Mouse (Mus musculus): ENCODE results near the gene Lat2. TPM values are rescaled to one million over a fixed set of nuclear protein-coding genes. Genes with fewer than 3 reads are reported as not detected.
A peak's percentile ranks its signal among the peaks of the same experiment; 100 is the strongest.

Gene Lat2
- polyA plus RNA-seq, 1 experiment from 2014 or later: 5.5 TPM

DNA sequence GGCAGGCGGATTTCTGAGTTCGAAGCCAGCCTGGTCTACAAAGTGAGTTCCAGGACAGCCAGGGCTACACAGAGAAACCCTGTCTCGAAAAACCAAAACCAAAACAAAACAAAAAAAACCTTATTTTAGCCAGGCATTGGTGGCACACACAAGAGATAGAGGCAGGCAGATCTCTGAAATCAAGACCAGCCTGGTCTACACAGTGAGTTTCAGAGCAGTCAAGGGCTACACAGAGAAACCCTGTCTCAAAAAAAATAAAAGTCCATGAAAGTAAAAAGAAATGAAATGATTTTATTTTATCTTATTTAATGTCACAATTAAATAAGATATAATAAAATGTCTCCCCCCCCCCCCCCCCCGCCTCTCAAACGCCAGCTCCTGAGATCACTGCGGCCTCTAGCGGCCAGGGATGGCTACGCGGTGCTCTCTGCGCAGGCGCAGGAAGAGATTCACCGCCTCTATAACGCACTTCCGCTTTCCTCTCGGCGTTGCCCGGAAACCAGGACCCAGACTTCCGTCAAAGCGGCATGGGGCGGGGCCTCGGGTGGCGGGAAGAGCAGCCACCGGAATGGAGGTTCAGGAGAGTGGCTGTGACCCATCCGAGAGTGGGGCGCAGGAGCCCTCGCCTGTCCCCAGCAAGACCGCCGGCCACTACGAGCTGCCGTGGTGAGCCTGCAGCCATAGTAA lies 32.5 kb downstream of the Lat2 start:
- 8% methylated on average over 29 of the region's 30 CpGs for WGBS
- Histone ChIP-seq H3K9ac (replicated peaks) (peak overlapping the region; percentile 84), H3K27me3 (no peaks in the 10 kb centered on the region), H3K4me1 (replicated peaks) (peaks cover 17% of the 10 kb centered on the region), H3K27ac (peak overlapping the region; percentile 47; the same call in 1 of the 2 replicates), H3K4me3 (replicated peaks) (peak overlapping the region; percentile 91), H3K9me3 (no peaks in the 10 kb centered on the region), H3K36me3 (peaks cover 6% of the 10 kb centered on the region), H3K4me2 (replicated peaks) (peak overlapping the region; percentile 84)
- peak; percentile 97 for ATAC-seq

DNA sequence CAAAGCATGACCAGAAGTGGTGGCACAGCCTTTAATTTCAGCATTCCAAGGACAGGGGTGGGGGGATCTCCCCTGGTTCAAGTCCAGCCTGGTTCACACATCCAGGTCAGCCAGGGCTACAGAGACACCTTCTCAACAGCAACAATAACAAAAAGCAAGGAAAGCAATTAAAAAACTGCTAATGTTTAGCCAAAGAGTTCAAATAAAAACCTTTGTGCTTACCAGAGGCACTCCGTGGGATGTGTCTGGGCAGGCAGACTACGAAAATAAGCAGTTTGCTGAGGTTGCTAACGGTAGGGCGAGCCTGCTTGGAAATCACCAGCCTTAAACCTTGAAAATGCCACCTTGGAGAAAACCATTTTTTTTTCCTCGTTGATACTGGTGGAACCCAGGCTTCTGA lies 33.7 kb downstream of the Lat2 start, which contains the start of gene Rfc2:
Gene Rfc2, plus strand, starts transcription at position 221 of the 400 bp plus-strand sequence.
- Histone ChIP-seq H3K27ac (no peak within 1 kb of the TSS), H3K27me3 (no peaks in the 10 kb centered on the region), H3K36me3 (no peaks in the 10 kb centered on the region), H3K4me3 (replicated peaks) (no peak within 1 kb of the TSS), H3K4me2 (replicated peaks) (no peak within 1 kb of the TSS), H3K9me3 (no peaks in the 10 kb centered on the region), H3K4me1 (replicated peaks) (peaks cover 17% of the 10 kb centered on the region), H3K9ac (replicated peaks) (no peak within 1 kb of the TSS)
- ATAC-seq: no peak
- WGBS: 89% methylated on average over 5 of the region's 5 CpGs

DNA sequence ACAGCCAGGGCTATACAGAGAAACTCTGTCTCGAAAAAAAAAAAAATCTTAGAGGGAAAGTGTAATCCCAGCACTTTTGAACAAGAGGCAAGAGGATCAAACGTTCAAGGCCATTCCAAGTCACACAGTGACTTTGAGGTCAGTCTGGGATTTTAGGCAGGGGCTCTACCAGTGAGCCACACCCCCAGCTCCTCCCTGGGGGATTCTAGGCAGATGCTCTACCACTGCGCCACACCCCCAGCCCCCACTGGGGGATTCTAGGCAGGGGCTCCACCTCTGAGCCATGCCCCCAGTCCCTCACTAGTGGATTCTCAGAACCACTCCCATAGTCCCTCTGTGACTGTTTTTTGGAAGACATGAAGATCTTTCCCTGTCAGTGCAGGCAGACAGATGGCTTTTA lies 35.7 kb downstream of the Lat2 start:
- H3K4me3 ChIP-seq (replicated peaks): no peak overlapping the region
- 48% methylated on average over 3 of the region's 3 CpGs for WGBS

DNA sequence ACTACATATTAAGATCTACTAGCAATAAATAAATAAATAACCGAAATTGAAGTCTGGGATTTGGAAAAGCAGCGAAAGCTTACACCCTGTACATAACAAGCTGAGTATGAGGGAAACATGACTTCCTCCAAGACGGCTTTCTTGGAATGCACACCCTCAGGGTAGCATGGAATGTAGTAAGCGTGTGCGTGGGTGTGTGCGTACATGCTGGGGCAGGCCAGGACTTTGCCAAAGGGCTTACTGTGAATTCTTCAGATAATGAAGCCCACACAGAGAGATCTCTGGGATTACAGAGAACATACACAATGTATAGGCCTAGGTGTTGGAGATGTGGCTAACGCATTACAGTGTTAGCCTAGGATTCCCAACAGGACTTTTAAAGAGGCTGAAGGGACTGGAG lies 37.3 kb downstream of the Lat2 start:
- 89% methylated on average over 7 of the region's 7 CpGs for WGBS
- no peak for ATAC-seq
- Histone ChIP-seq H3K4me1 (replicated peaks) (peaks cover 4% of the 10 kb centered on the region), H3K4me2 (replicated peaks) (no peak overlapping the region), H3K36me3 (no peaks in the 10 kb centered on the region), H3K27me3 (no peaks in the 10 kb centered on the region), H3K4me3 (replicated peaks) (no peak overlapping the region), H3K9me3 (no peaks in the 10 kb centered on the region), H3K9ac (replicated peaks) (no peak overlapping the region), H3K27ac (no peak overlapping the region)

More for the DNA sequence above, 35.7 kb downstream of the Lat2 start:
- no peaks in the 10 kb centered on the region for H3K9me3 ChIP-seq
- no peak overlapping the region for H3K9ac ChIP-seq (replicated peaks)
- no peak overlapping the region for H3K4me2 ChIP-seq (replicated peaks)
- H3K36me3 ChIP-seq: no peaks in the 10 kb centered on the region
- H3K4me1 ChIP-seq (replicated peaks): peaks cover 13% of the 10 kb centered on the region
- no peak overlapping the region for H3K27ac ChIP-seq
- ATAC-seq: no peak
- H3K27me3 ChIP-seq: no peaks in the 10 kb centered on the region

DNA sequence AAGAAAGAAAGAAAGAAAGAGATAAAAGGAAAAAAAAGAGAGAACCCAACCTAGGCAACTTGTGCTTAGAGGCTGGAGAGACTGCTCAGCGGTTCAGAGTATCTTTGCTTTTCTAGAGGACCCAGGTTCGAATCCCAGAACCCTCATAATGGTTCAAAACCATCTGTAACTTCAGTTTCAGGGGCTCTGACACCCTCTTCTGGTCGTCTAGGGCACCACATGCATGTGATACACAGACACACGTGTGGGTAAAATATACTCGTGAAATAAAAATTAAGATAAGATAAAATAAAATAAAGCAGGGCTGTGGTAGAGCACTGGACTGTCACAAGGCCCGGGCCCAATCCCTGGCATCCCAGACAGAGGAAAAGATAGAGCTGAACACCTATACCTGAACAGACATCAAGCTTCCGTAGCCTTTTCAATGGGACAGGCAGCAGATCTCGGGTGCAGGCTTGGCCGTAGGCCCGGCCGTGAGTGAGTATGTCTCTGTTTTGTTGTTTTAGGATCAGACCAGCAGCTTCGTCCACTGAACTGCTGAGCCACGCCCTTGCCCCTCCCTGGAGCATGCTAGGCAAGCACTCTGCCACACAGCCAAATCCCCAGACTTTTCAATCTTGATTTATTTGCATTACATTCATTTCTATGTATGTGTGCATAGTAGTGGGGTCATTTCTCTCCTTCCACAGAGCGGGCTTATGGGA lies 38.2 kb downstream of the Lat2 start:
- Histone ChIP-seq H3K9me3 (no peaks in the 10 kb centered on the region), H3K4me1 (replicated peaks) (peaks cover 11% of the 10 kb centered on the region), H3K27ac (no peak overlapping the region), H3K4me2 (replicated peaks) (no peak overlapping the region), H3K4me3 (replicated peaks) (no peak overlapping the region), H3K36me3 (no peaks in the 10 kb centered on the region), H3K9ac (replicated peaks) (no peak overlapping the region), H3K27me3 (no peaks in the 10 kb centered on the region)
- ATAC-seq: no peak
- WGBS: 78% methylated on average over 14 of the region's 14 CpGs

DNA sequence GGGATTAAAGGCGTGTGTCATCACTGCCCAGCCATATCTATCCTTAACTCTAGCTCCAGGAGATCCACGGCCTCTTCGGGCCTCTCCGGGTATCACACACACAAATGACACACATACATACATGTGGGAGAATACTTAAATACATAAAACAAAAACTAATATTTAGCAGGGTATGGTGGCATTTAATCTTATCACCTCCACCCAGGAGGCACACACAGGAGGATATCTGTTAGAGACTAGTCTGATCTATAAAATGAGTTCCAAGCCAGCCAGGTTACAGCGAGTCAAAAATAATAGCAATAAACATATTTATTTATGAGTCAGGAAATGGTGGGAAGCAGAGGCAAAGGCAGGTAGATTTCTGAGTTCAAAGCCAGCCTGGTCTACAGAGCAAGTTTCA lies 39.0 kb downstream of the Lat2 start:
- no peaks in the 10 kb centered on the region for H3K27me3 ChIP-seq
- H3K36me3 ChIP-seq: no peaks in the 10 kb centered on the region
- H3K4me3 ChIP-seq (replicated peaks): no peak overlapping the region
- WGBS: 94% methylated on average over 5 of the region's 5 CpGs
- no peak overlapping the region for H3K4me2 ChIP-seq (replicated peaks)
- H3K27ac ChIP-seq: no peak overlapping the region
- no peak overlapping the region for H3K9ac ChIP-seq (replicated peaks)
- no peaks in the 10 kb centered on the region for H3K9me3 ChIP-seq
- ATAC-seq: no peak
- H3K4me1 ChIP-seq (replicated peaks): peaks cover 11% of the 10 kb centered on the region

DNA sequence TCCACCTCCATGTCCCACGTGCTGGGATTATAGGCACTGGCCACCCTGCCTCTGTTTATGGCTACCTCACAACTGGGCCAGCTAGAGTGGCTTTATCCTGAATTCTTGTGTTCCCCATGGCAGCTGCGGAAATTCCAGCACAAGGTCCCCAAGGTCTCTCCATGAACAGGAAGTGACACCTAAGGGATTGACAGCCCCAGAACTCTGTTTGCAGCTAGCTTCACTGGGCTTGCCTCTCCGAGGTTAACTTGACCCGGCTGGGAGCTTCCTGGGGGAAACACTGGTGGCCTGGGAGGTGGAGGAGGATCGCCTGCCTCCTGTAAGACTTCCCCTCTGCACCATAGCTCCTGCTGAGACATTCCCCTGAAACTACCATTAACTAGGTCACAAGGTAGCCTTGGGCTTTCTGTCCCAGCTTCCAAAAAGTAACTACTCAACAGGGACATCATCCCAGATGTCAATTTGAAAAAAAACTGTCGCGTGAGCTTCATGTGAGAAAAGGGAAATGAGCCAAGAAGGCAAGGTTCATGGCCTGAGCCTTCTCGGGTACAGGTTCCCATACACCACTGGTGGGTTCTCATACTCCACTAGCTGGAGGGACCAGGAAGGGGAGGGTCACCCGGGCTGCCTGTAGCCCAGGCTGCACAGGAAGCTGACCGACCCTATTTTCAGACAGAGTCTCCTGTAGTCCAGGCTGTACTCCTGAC lies 42.2 kb downstream of the Lat2 start:
- Histone ChIP-seq H3K27ac (no peak overlapping the region; the same call in 1 of the 2 replicates), H3K27me3 (no peaks in the 10 kb centered on the region), H3K4me3 (replicated peaks) (peak overlapping the region; percentile 45), H3K9ac (replicated peaks) (peak overlapping the region; percentile 64), H3K9me3 (no peaks in the 10 kb centered on the region), H3K4me1 (replicated peaks) (peaks cover 11% of the 10 kb centered on the region), H3K36me3 (no peaks in the 10 kb centered on the region), H3K4me2 (replicated peaks) (peak overlapping the region; percentile 62)
- WGBS: 47% methylated on average over 10 of the region's 10 CpGs
- peak; percentile 48; the same call in 1 of the 2 replicates for ATAC-seq

DNA sequence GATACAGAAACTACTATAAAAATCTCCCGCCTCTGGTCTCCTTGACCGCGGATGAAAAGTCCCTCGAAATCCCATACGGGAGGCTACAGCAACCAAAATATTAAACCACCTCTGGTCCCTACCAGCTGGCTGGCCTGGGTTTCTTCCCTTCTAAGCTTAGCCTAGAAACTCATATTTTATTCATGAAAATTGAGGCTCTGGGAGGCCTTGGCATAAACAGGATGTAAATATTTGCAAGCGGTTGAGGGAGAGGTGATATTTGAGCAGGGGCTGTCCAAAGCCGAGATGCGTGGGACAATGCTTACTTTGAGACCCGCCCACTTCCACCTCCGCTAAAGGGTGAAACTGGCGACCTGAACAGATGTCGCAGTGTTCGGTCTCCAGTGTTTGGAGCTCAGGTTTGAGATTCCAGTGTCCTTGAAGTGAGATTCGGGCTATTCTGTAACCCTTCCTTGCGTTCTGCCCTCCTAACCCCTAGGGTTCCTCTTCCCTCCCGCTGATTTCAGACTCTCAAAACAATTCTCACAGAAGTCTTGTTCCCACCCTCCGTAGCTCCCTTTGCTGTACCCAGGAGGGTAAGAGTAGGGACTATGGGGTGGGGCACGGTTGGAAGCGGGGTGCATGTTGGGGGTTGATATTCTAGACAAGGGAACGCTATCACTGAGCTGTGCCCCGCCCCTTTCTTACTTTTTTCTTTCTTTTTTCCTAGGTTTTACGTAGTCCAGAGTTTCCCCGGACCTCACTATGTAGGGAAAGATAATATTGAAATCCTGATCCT lies 42.9 kb downstream of the Lat2 start:
- no peaks in the 10 kb centered on the region for H3K36me3 ChIP-seq
- peak overlapping the region; percentile 62 for H3K4me2 ChIP-seq (replicated peaks)
- peak overlapping the region; percentile 45 for H3K4me3 ChIP-seq (replicated peaks)
- H3K27me3 ChIP-seq: no peaks in the 10 kb centered on the region
- peaks cover 11% of the 10 kb centered on the region for H3K4me1 ChIP-seq (replicated peaks)
- peak overlapping the region; percentile 77 for H3K27ac ChIP-seq
- H3K9me3 ChIP-seq: no peaks in the 10 kb centered on the region
- peak overlapping the region; percentile 64 for H3K9ac ChIP-seq (replicated peaks)
- ATAC-seq: peak; percentile 90
- 2% methylated on average over 23 of the region's 23 CpGs for WGBS

DNA sequence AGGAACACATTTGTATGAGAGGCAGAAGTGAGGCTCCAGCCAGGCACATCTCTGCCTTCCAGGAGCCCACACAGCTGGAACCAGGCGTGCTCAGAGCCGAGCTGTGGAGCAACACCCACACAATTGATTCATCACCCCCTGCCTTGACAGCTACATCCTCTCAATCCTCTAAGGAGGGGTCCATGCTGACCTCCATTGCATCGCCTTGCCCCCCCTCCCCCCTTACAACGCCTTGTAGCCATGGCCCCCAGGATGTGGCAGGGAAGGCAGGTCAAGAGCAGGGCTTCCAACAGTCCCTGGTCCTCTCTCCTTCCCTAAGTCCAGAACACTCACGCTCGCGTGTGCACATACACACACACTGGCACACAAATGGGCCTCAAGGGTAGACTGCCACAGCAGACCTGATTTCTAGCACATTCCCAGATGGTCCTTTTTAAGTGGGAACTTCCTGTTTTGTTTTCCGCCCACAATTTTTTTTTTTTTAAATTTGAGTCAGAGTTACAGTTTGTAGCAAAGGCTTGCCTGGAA lies 45.8 kb downstream of the Lat2 start:
- ATAC-seq: no peak
- 57% methylated on average over 8 of the region's 8 CpGs for WGBS
- Histone ChIP-seq H3K4me1 (replicated peaks) (peaks cover 11% of the 10 kb centered on the region), H3K27me3 (no peaks in the 10 kb centered on the region), H3K36me3 (no peaks in the 10 kb centered on the region), H3K4me2 (replicated peaks) (no peak overlapping the region), H3K9me3 (no peaks in the 10 kb centered on the region), H3K27ac (no peak overlapping the region), H3K4me3 (replicated peaks) (no peak overlapping the region), H3K9ac (replicated peaks) (no peak overlapping the region)

DNA sequence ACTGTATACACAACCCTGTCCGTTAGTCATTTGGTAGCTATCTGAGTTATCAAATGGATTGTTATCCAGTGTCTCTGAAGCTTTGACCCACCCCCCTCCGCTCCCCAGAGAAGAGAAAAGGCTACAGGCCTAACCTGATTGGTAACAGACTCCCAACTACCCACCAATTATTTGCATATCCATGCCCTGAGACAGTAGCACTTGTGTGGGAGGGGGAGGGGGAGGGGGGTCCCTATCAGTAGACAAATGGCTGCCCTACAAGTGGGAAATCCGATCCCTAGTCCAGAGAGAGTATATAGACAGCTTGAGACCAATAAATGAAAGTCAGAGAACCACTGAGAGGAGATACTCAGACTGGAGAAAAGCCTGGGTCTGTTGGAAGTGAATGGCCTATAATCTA lies 46.8 kb downstream of the Lat2 start:
- Histone ChIP-seq H3K4me1 (replicated peaks) (peaks cover 11% of the 10 kb centered on the region), H3K9ac (replicated peaks) (no peak overlapping the region), H3K4me2 (replicated peaks) (no peak overlapping the region), H3K9me3 (no peaks in the 10 kb centered on the region), H3K27ac (no peak overlapping the region), H3K4me3 (replicated peaks) (no peak overlapping the region), H3K27me3 (no peaks in the 10 kb centered on the region), H3K36me3 (no peaks in the 10 kb centered on the region)
- 78% methylated on average over 3 of the region's 3 CpGs for WGBS
- no peak for ATAC-seq

DNA sequence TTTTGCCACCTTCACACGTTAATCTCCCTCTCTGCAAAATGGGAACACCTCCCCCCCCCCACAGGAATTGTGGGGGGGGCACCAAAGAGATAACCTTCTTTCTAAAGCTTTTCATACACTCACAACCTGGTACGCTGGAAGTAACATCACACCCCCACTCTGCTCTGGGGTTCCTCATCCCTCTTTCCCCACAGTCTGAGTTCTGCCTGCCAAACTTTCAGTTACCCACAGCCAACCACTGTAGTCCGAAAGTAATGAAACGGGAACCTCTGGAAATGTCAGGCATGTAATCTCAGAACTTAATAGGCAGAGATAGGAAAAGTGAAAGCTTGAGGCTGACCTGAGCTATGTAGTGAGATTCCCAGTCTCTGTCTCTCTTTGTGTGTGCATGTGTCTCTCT lies 47.4 kb downstream of the Lat2 start:
- Histone ChIP-seq H3K27me3 (no peaks in the 10 kb centered on the region), H3K4me1 (replicated peaks) (peaks cover 6% of the 10 kb centered on the region), H3K4me3 (replicated peaks) (no peak overlapping the region), H3K36me3 (no peaks in the 10 kb centered on the region), H3K27ac (no peak overlapping the region), H3K4me2 (replicated peaks) (no peak overlapping the region), H3K9ac (replicated peaks) (no peak overlapping the region), H3K9me3 (no peaks in the 10 kb centered on the region)
- WGBS: 84% methylated on average over 4 of the region's 4 CpGs
- ATAC-seq: no peak
